Mouse (Mus musculus): Measurements from ENCODE around the gene Rnf227. TPM values are rescaled to one million over a fixed set of nuclear protein-coding genes. Genes with fewer than 3 reads are reported as not detected.

Rnf227 gene
- polyA plus RNA-seq, 1 experiment: not detected

- no peaks in the 10 kb centered on the region for H3K9me3 ChIP-seq
- H3K27me3 ChIP-seq (replicated peaks): peaks cover 26% of the 10 kb centered on the region
- TF ChIP-seq GATA1 (IDR thresholded peaks at IDR 0.05; ENCODE audit: borderline replicate concordance, low read length) (no peak), FLI1 (IDR thresholded peaks at IDR 0.05; ENCODE audit: low read length) (no peak)
- H3K36me3 ChIP-seq (replicated peaks; ENCODE audit: low read length): no peaks in the 10 kb centered on the region
- peaks cover 41% of the 10 kb centered on the region for H3K4me1 ChIP-seq
- peak overlapping the region; percentile 44 for H3K4me3 ChIP-seq (replicated peaks)
Observed at GRCm38 (mm10) chr11:69379600-69379999, 39.3 kb downstream of the Rnf227 start.

DNA sequence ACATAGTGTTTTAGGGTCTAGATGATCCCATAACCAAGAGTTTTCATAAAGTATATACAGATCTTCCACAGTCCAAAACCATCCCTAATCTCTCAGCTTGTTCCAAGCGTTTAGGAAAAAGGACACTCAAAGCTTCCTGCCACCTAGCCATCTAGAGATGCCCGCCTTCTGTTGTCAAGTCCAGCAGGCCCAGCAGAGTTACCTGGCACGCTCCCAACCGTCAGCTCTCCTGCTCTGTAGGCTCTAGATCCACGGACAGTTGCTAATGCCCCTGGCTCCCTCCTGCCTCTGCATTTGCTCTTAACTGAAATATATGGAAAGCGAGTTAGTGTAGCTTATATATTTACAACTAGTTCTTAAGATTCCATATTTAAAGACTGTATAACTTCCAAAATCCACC is 41.1 kb downstream of the Rnf227 start:
- peaks cover 39% of the 10 kb centered on the region for H3K27me3 ChIP-seq (replicated peaks)
- no peaks in the 10 kb centered on the region for H3K36me3 ChIP-seq (replicated peaks; ENCODE audit: low read length)
- TF ChIP-seq FLI1 (IDR thresholded peaks at IDR 0.05; ENCODE audit: low read length) (no peak), GATA1 (IDR thresholded peaks at IDR 0.05; ENCODE audit: borderline replicate concordance, low read length) (no peak)
- peaks cover 33% of the 10 kb centered on the region for H3K4me1 ChIP-seq
- no peaks in the 10 kb centered on the region for H3K9me3 ChIP-seq
- H3K4me3 ChIP-seq (replicated peaks): no peak overlapping the region

- H3K4me3 ChIP-seq (replicated peaks): no peak overlapping the region
- peaks cover 29% of the 10 kb centered on the region for H3K4me1 ChIP-seq
- H3K36me3 ChIP-seq (replicated peaks; ENCODE audit: low read length): no peaks in the 10 kb centered on the region
- H3K27me3 ChIP-seq (replicated peaks): peaks cover 41% of the 10 kb centered on the region
- TF ChIP-seq GATA1 (IDR thresholded peaks at IDR 0.05; ENCODE audit: borderline replicate concordance, low read length): no peak
- no peak for TF ChIP-seq FLI1 (IDR thresholded peaks at IDR 0.05; ENCODE audit: low read length)
- no peaks in the 10 kb centered on the region for H3K9me3 ChIP-seq
Observed at GRCm38 (mm10) chr11:69382478-69383105, 42.3 kb downstream of the Rnf227 start.

DNA sequence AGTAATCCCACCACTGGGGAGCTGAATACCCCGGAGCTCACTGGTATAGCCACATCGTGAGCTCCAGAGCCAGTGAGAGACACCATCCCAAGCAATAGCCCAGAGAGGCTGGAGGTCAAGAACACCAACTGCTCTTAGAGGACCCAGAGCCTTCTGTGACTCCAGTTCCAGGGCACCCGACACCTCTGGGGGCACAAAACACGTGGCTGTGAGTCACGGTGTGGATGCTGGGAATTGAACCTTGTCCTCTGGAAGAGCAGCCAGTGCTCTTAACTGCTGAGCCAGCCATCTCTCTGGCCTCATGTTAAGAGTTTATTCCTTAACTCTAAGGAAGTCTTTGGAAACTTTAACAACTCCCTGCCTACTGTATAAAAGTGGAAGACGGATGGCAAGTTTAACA is 44.7 kb downstream of the Rnf227 start:
- no peak for TF ChIP-seq GATA1 (IDR thresholded peaks at IDR 0.05; ENCODE audit: borderline replicate concordance, low read length)
- no peak for TF ChIP-seq FLI1 (IDR thresholded peaks at IDR 0.05; ENCODE audit: low read length)
- peaks cover 3% of the 10 kb centered on the region for H3K36me3 ChIP-seq (replicated peaks; ENCODE audit: low read length)
- peaks cover 23% of the 10 kb centered on the region for H3K4me1 ChIP-seq
- no peaks in the 10 kb centered on the region for H3K9me3 ChIP-seq
- no peak overlapping the region for H3K4me3 ChIP-seq (replicated peaks)
- peaks cover 41% of the 10 kb centered on the region for H3K27me3 ChIP-seq (replicated peaks)

DNA sequence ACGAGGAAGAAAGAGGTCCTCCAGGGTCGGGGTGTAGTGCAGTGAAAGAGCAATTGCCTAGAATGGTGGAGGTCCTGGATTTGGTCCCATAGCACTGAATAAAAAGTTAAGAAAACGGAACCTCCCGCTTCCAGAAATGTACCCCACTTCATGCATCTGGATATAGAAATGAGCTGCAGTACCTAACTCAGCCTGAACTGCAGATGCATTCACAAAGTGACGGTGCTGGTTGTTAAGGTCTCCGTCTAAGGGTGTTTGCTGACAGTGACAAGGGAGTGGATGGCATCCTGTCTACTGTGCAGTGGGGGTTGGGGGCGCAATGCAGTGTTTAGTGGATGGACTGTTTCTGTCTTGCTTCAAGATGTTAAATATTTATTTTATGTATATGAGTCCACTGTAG is 46.5 kb downstream of the Rnf227 start:
- H3K36me3 ChIP-seq (replicated peaks; ENCODE audit: low read length): peaks cover 3% of the 10 kb centered on the region
- no peak overlapping the region for H3K4me3 ChIP-seq (replicated peaks)
- H3K4me1 ChIP-seq: peaks cover 18% of the 10 kb centered on the region
- no peaks in the 10 kb centered on the region for H3K9me3 ChIP-seq
- H3K27me3 ChIP-seq (replicated peaks): peaks cover 33% of the 10 kb centered on the region
- TF ChIP-seq FLI1 (IDR thresholded peaks at IDR 0.05; ENCODE audit: low read length): no peak
- TF ChIP-seq GATA1 (IDR thresholded peaks at IDR 0.05; ENCODE audit: borderline replicate concordance, low read length): no peak

- Histone ChIP-seq H3K27me3 (replicated peaks) (peaks cover 22% of the 10 kb centered on the region), H3K4me1 (peaks cover 13% of the 10 kb centered on the region; the same call in 1 of the 2 replicates), H3K4me3 (replicated peaks) (no peak overlapping the region), H3K9me3 (no peaks in the 10 kb centered on the region), H3K36me3 (replicated peaks; ENCODE audit: low read length) (peaks cover 5% of the 10 kb centered on the region)
- TF ChIP-seq GATA1 (IDR thresholded peaks at IDR 0.05; ENCODE audit: borderline replicate concordance, low read length) (no peak), FLI1 (IDR thresholded peaks at IDR 0.05; ENCODE audit: low read length) (no peak)
Observed at GRCm38 (mm10) chr11:69388680-69389079, 48.4 kb downstream of the Rnf227 start.

DNA sequence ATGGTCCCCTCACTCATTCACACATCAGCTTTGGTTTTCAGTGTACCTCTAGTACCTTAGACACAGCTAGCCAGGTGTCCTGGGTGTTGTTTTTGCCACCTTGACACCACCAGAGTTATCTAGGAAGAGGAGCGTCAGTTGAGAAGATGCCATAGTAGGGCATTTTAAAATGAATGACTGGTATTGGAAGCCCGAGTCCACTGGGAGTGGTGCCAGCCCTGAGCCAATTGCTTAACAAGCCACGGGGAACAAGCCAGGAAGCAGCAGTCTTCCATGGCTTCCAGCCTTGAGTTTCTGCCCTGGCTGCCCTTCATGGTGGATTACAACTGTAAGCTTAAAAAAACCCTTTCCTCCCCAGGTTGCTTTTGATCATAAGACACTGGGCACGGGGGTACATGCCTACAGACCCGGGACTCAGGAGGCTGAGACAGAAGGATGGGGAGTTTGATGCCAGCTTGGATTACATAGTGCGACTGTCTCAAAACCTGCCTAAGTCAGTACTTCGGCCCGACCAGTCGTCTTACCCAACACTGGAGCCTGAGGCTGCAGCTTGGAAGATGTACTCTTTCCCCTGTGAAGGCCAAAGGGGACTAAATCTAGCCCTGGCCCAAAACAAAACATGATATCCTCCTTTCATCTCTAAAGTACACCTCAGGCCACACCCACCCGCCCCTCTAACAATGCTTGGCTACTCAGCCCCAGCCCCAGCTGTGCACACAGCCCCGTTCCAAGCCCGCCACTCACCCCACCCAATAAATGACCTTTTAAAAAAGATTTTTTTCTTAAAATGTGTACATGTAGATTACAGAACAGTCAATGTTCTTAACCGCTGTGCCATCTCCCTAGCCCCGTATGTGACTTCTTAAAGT is 49.5 kb downstream of the Rnf227 start:
- peaks cover 14% of the 10 kb centered on the region for H3K27me3 ChIP-seq (replicated peaks)
- H3K9me3 ChIP-seq: no peaks in the 10 kb centered on the region
- TF ChIP-seq FLI1 (IDR thresholded peaks at IDR 0.05; ENCODE audit: low read length): no peak
- TF ChIP-seq GATA1 (IDR thresholded peaks at IDR 0.05; ENCODE audit: borderline replicate concordance, low read length): no peak
- peaks cover 5% of the 10 kb centered on the region for H3K36me3 ChIP-seq (replicated peaks; ENCODE audit: low read length)
- H3K4me3 ChIP-seq (replicated peaks): no peak overlapping the region
- peaks cover 19% of the 10 kb centered on the region for H3K4me1 ChIP-seq

DNA sequence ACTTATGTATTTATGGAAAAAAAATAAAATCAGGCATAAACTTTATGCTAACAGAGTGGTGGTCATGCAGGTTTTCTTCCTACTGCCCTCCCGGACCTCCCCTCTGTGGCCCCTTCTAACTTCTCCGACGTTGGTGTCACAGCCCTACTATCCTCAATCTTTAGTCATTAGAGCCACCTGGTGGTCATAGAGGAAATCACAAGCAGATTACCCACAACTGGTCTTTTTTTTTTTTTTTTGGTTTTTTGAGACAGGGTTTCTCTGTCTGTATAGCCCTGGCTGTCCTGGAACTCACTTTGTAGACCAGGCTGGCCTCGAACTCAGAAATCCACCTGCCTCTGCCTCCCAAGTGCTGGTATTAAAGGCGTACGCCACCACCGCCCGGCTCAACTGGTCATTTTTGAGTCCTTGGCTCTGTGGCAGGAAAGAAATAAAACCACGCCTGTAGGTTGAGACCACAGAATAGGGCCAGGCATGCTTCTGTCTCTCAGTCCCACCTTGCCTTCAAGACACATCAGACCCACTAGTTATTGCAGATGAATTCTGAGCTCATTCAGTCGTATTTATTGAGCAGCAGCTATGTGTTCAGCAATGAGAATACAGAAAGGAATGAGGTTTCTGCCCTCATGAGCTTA is 50.3 kb downstream of the Rnf227 start:
- Histone ChIP-seq H3K27me3 (replicated peaks) (peaks cover 9% of the 10 kb centered on the region), H3K4me1 (peaks cover 19% of the 10 kb centered on the region), H3K36me3 (replicated peaks; ENCODE audit: low read length) (peaks cover 5% of the 10 kb centered on the region), H3K9me3 (no peaks in the 10 kb centered on the region), H3K4me3 (replicated peaks) (no peak overlapping the region)
- TF ChIP-seq GATA1 (IDR thresholded peaks at IDR 0.05; ENCODE audit: borderline replicate concordance, low read length) (no peak), FLI1 (IDR thresholded peaks at IDR 0.05; ENCODE audit: low read length) (no peak)

Other genes with a start within 250 kb of the Rnf227 start
- 42.3 and 83.5 TPM in 2 replicates for gene Per1, start 245.2 kb upstream of the Rnf227 start, polyA plus RNA-seq (2012; ENCODE audit: insufficient read depth, low replicate concordance)
- 7.5 and 44.1 TPM in 2 replicates for gene Hes7, start 220.1 kb upstream of the Rnf227 start, polyA plus RNA-seq (2012; ENCODE audit: insufficient read depth, low replicate concordance)
- gene 9130213A22Rik, start 217.9 kb upstream of the Rnf227 start, polyA plus RNA-seq (2012; ENCODE audit: insufficient read depth, low replicate concordance): 1.3 and 13.9 TPM in 2 replicates
- not detected in 2 replicates for gene Aloxe3, start 214.6 kb upstream of the Rnf227 start, polyA plus RNA-seq (2012; ENCODE audit: insufficient read depth, low replicate concordance)
- gene Alox12b, start 183.5 kb upstream of the Rnf227 start, polyA plus RNA-seq (2012; ENCODE audit: insufficient read depth, low replicate concordance): not detected in 2 replicates
- not detected in 2 replicates for gene Alox8, start 142.6 kb upstream of the Rnf227 start, polyA plus RNA-seq (2012; ENCODE audit: insufficient read depth, low replicate concordance)
- 0.07 and 0.38 TPM in 2 replicates for gene Gucy2e, start 103.4 kb upstream of the Rnf227 start, polyA plus RNA-seq (2012; ENCODE audit: insufficient read depth, low replicate concordance)
- gene Cntrob, start 16.7 kb upstream of the Rnf227 start, polyA plus RNA-seq (2012; ENCODE audit: insufficient read depth, low replicate concordance): 1.7 and 9.3 TPM in 2 replicates
- gene Trappc1, start 16.5 kb upstream of the Rnf227 start, polyA plus RNA-seq (2012; ENCODE audit: insufficient read depth, low replicate concordance): 11.6 TPM in 1 of 2 replicates, not detected in the other
- gene Kcnab3, start 14.2 kb upstream of the Rnf227 start, polyA plus RNA-seq (2012; ENCODE audit: insufficient read depth, low replicate concordance): not detected in 2 replicates
- gene Chd3, start 28.9 kb downstream of the Rnf227 start, polyA plus RNA-seq (2012; ENCODE audit: insufficient read depth, low replicate concordance): 14.5 and 29.7 TPM in 2 replicates
- 33.8 and 159 TPM in 2 replicates for gene Naa38, start 55.0 kb downstream of the Rnf227 start, polyA plus RNA-seq (2012; ENCODE audit: insufficient read depth, low replicate concordance)
- 0.25 and 2.4 TPM in 2 replicates for gene Cyb5d1, start 55.2 kb downstream of the Rnf227 start, polyA plus RNA-seq (2012; ENCODE audit: insufficient read depth, low replicate concordance)
- 0.35 TPM in 1 of 2 replicates, not detected in the other for gene Tmem88, start 57.8 kb downstream of the Rnf227 start, polyA plus RNA-seq (2012; ENCODE audit: insufficient read depth, low replicate concordance)
- gene Kdm6b, start 73.2 kb downstream of the Rnf227 start, polyA plus RNA-seq (2012; ENCODE audit: insufficient read depth, low replicate concordance): 44.5 and 45.4 TPM in 2 replicates
- 0.95 TPM in 1 of 2 replicates, not detected in the other for gene Dnah2, start 208.6 kb downstream of the Rnf227 start, polyA plus RNA-seq (2012; ENCODE audit: insufficient read depth, low replicate concordance)
- 0.51 and 2.1 TPM in 2 replicates for gene Efnb3, start 219.7 kb downstream of the Rnf227 start, polyA plus RNA-seq (2012; ENCODE audit: insufficient read depth, low replicate concordance)
- 19.7 and 50.2 TPM in 2 replicates for gene Wrap53, start 239.8 kb downstream of the Rnf227 start, polyA plus RNA-seq (2012; ENCODE audit: insufficient read depth, low replicate concordance)
- gene Trp53, start 239.9 kb downstream of the Rnf227 start, polyA plus RNA-seq (2012; ENCODE audit: insufficient read depth, low replicate concordance): 53.2 and 68.6 TPM in 2 replicates

Measured in megakaryocyte, embryonic 14.5 days (primary cell).